Mouse (Mus musculus) midbrain, postnatal 0 days (tissue): ENCODE results near the gene Vgll4. TPM values are rescaled to one million over a fixed set of nuclear protein-coding genes. Genes with fewer than 3 reads are reported as not detected.
A peak's percentile ranks its signal among the peaks of the same experiment; 100 is the strongest.

Source experiments
- ATAC-seq: fragments of 200-750 bp; cut with Nextera tagmentation; 2 replicates; pipeline ENCODE4 v1.8.0; 2017; ENCODE audit warnings: moderate number of reproducible peaks, mild to moderate bottlenecking, moderate TSS enrichment, moderate library complexity; ENCODE audit not compliant: low FRiP score
- DNase-seq: peaks from one replicate; pipeline ENCODE4 v3.0.0-alpha.2; 2015; ENCODE audit warnings: low spot score
- H3K27ac ChIP-seq: fragments of 300-500 bp; sonication (generic); 2 replicates; pipeline ENCODE4 v1.5.1; 2014; ENCODE audit warnings: low read depth, mild to moderate bottlenecking, low read length, mixed read lengths
- H3K27me3 ChIP-seq: fragments of 300-500 bp; sonication (generic); 2 replicates; pipeline ENCODE4 v1.6.1; 2014; ENCODE audit warnings: low read length, control low read depth, mixed read lengths; ENCODE audit not compliant: insufficient read depth
- H3K36me3 ChIP-seq: fragments of 300-500 bp; sonication (generic); 2 replicates; pipeline ENCODE4 v1.6.1; 2014; ENCODE audit warnings: low read length, control low read depth, mixed read lengths; ENCODE audit not compliant: insufficient read depth
- H3K4me1 ChIP-seq: fragments of 300-500 bp; sonication (generic); 2 replicates; pipeline ENCODE4 v1.6.1; 2014; ENCODE audit warnings: mild to moderate bottlenecking, control low read depth, antibody characterized with exemption, low read length, mixed read lengths; ENCODE audit not compliant: insufficient read depth
- H3K4me2 ChIP-seq: fragments of 300-500 bp; sonication (generic); 2 replicates; pipeline ENCODE4 v1.6.1; 2014; ENCODE audit warnings: low read depth, mild to moderate bottlenecking, low read length, mixed read lengths; ENCODE audit not compliant: poor library complexity, severe bottlenecking
- H3K4me3 ChIP-seq: fragments of 300-500 bp; sonication (generic); 2 replicates; pipeline ENCODE4 v1.5.1; 2014; ENCODE audit warnings: low read depth, mild to moderate bottlenecking, low read length, moderate library complexity
- H3K9ac ChIP-seq: fragments of 300-500 bp; sonication (generic); replicated peaks from 2 replicates; pipeline ENCODE4 v1.6.1; 2014; ENCODE audit warnings: mild to moderate bottlenecking, low read length, moderate library complexity, mixed read lengths; ENCODE audit not compliant: poor library complexity, severe bottlenecking
- H3K9me3 ChIP-seq: fragments of 300-500 bp; sonication (generic); 2 replicates; pipeline ENCODE4 v1.6.1; 2016; ENCODE audit warnings: low read length, control low read depth
- CTCF ChIP-seq: IDR thresholded peaks from 2 replicates; pipeline ENCODE4 v1.5.1; 2016; ENCODE audit warnings: antibody characterized with exemption, mild to moderate bottlenecking
- WGBS: fragments of 180-500 bp; shearing (Covaris S2); extraction: QIAGEN DNeasy Blood & Tissue Kit; methylation state at CpG from one replicate; pipeline ENCODE4 v1.1.7; 2014; 5-methylcytosine and 5-hydroxymethylcytosine counted together
- polyA plus RNA-seq: library from polyadenylated mRNA; unstranded; fragments of >200 nt; fragmentation: Nextera tagmentation; extraction: Ambion mirVana; gene quantifications from 2 replicates; pipeline ENCODE4 v1.2.1, GENCODE M21; 2015
- total RNA-seq: library from RNA; depleted of rRNA; stranded (reverse); fragments of >200 nt; gene quantifications from 2 replicates; pipeline ENCODE4 v1.2.3, GENCODE M21; 2014

The Vgll4 gene
- total and polyA plus RNA-seq, 2 experiments from 2014 or later: 36.0 to 58.5 TPM

GRCm38 (mm10) chr6:114847582-114848174 lies 122.1 kb downstream of the Vgll4 start:
- no peaks in the 10 kb centered on the region for H3K27me3 ChIP-seq
- WGBS: 79% methylated on average over 12 of the region's 12 CpGs
- no peak for TF ChIP-seq CTCF

GRCm38 (mm10) chr6:114846153-114846772 lies 123.5 kb downstream of the Vgll4 start:
- DNase-seq (peak; percentile 36), ATAC-seq (no peak)
- H3K9me3 ChIP-seq: no peaks in the 10 kb centered on the region
- peaks cover 4% of the 10 kb centered on the region; the same call in 1 of the 2 replicates for H3K4me1 ChIP-seq
- no peak overlapping the region for H3K9ac ChIP-seq
- H3K27ac ChIP-seq: no peak overlapping the region
- no peak overlapping the region for H3K4me3 ChIP-seq
- no peaks in the 10 kb centered on the region for H3K36me3 ChIP-seq
- no peak overlapping the region for H3K4me2 ChIP-seq
- TF ChIP-seq CTCF: no peak
- 28% methylated on average over 4 of the region's 4 CpGs for WGBS
- H3K27me3 ChIP-seq: no peaks in the 10 kb centered on the region

More at GRCm38 (mm10) chr6:114847582-114848174, 122.1 kb downstream of the Vgll4 start:
- H3K27ac ChIP-seq: no peak overlapping the region
- peaks cover 2% of the 10 kb centered on the region; the same call in 1 of the 2 replicates for H3K4me1 ChIP-seq
- no peak overlapping the region for H3K9ac ChIP-seq
- H3K4me2 ChIP-seq: no peak overlapping the region
- ATAC-seq (no peak), DNase-seq (no peak)
- no peaks in the 10 kb centered on the region for H3K36me3 ChIP-seq
- no peak overlapping the region for H3K4me3 ChIP-seq
- no peaks in the 10 kb centered on the region for H3K9me3 ChIP-seq

- no peak; the same call in 1 of the 2 replicates for TF ChIP-seq CTCF
- Histone ChIP-seq H3K4me2 (no peak overlapping the region), H3K27me3 (no peaks in the 10 kb centered on the region), H3K4me3 (no peak overlapping the region), H3K27ac (no peak overlapping the region), H3K9me3 (no peaks in the 10 kb centered on the region), H3K36me3 (no peaks in the 10 kb centered on the region), H3K9ac (no peak overlapping the region), H3K4me1 (peaks cover 4% of the 10 kb centered on the region; the same call in 1 of the 2 replicates)
- WGBS: 95% methylated on average over 2 of the region's 2 CpGs
- DNase-seq (no peak), ATAC-seq (no peak)
These were observed 126.9 kb downstream of the Vgll4 start for GRCm38 (mm10) chr6:114842863-114843262.

GRCm38 (mm10) chr6:114842131-114842530 lies 127.7 kb downstream of the Vgll4 start:
- no peak for DNase-seq
- Histone ChIP-seq H3K36me3 (no peaks in the 10 kb centered on the region), H3K9me3 (no peaks in the 10 kb centered on the region), H3K4me1 (peaks cover 4% of the 10 kb centered on the region; the same call in 1 of the 2 replicates), H3K9ac (no peak overlapping the region), H3K27me3 (no peaks in the 10 kb centered on the region), H3K4me3 (no peak overlapping the region), H3K27ac (no peak overlapping the region), H3K4me2 (no peak overlapping the region)
- ATAC-seq: no peak
- TF ChIP-seq CTCF: no peak
- WGBS: 68% methylated on average over 3 of the region's 3 CpGs

- H3K4me3 ChIP-seq: no peak overlapping the region
- H3K4me2 ChIP-seq: no peak overlapping the region
- H3K27ac ChIP-seq: no peak overlapping the region
- H3K36me3 ChIP-seq: no peaks in the 10 kb centered on the region
- DNase-seq (no peak), ATAC-seq (no peak)
- TF ChIP-seq CTCF: no peak
- 92% methylated on average over 7 of the region's 7 CpGs for WGBS
- H3K4me1 ChIP-seq: 0 out of 2 replicates have a peak, but pooled peaks cover 2% of the 10 kb centered on the region
- H3K9me3 ChIP-seq: no peaks in the 10 kb centered on the region
- H3K27me3 ChIP-seq: no peaks in the 10 kb centered on the region
- H3K9ac ChIP-seq: no peak overlapping the region
These were observed 129.8 kb downstream of the Vgll4 start for GRCm38 (mm10) chr6:114840012-114840411.

GRCm38 (mm10) chr6:114838872-114839271 lies 130.9 kb downstream of the Vgll4 start:
- Histone ChIP-seq H3K4me3 (no peak overlapping the region), H3K27ac (no peak overlapping the region), H3K4me2 (no peak overlapping the region), H3K9ac (no peak overlapping the region), H3K36me3 (no peaks in the 10 kb centered on the region), H3K27me3 (no peaks in the 10 kb centered on the region), H3K4me1 (0 out of 2 replicates have a peak, but pooled peaks cover 2% of the 10 kb centered on the region), H3K9me3 (no peaks in the 10 kb centered on the region)
- DNase-seq (no peak), ATAC-seq (no peak)
- TF ChIP-seq CTCF: no peak
- WGBS: 92% methylated on average over 4 of the region's 4 CpGs
